Mouse (Mus musculus): ENCODE results near the gene Tulp4. TPM values are rescaled to one million over a fixed set of nuclear protein-coding genes. Genes with fewer than 3 reads are reported as not detected.
"Not testable (repeated sequence)": the region's sequence is repeated elsewhere in the genome, so short reads cannot be mapped to it uniquely, and the experiment has no call there.

The Tulp4 gene
- polyA plus RNA-seq, 1 experiment from 2014 or later: 33.6 TPM

DNA sequence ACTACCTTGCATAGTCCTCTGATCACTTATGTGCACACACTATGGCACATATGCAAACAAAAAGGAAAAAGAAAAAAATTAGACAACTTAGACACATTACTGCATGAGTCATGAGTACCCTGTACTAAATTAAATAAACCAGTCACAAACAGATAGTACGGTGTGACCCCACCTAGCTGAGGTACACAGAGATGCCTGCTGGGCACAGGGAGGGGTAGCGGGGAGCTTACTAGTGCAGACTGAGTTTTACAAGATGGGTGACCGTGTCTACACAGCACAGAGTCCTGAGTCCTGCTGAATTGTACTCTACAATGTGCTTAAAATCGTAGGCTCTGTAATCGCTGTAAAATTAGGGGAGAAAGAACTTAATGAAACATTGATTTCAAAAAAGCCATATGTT lies 179.9 kb downstream of the Tulp4 start:
- 85% methylated on average over 5 of the region's 5 CpGs for WGBS
- H3K9me3 ChIP-seq (ENCODE audit: control insufficient read depth, low read length); H3K27me3 ChIP-seq (ENCODE audit: control insufficient read depth, insufficient read depth, low read length); H3K36me3 ChIP-seq (ENCODE audit: control insufficient read depth, insufficient read depth, low read length); H3K4me3 ChIP-seq (ENCODE audit: low read depth, low read length); H3K4me1 ChIP-seq (replicated peaks; ENCODE audit: control insufficient read depth, insufficient read depth); DNase-seq (ENCODE audit: low spot score); H3K9ac ChIP-seq (ENCODE audit: low read length); H3K4me2 ChIP-seq (replicated peaks; ENCODE audit: low read depth); H3K27ac ChIP-seq (replicated peaks): not testable (repeated sequence)
- peak; percentile 54; the same call in 1 of the 2 replicates for ATAC-seq (ENCODE audit: low FRiP score, low TSS enrichment)

DNA sequence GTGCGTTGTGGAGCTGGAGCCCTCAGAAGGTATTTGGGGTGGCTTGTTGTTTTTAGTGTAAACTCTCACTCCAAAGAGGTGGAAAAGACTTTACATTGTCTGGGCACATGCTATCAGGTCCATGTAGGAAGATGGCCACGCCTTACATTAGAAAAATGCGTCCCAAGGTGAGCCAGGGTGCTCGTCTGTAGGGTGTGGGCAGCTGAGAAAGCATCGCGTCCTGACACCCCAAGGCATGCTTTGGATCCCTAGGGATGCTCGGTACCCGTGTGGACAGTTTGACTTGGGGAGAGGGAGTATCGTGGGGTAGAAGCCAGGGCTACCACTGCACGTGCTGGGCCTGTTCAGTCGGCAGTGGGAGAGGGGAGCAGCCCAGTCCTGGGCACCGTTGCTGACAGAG lies 182.8 kb downstream of the Tulp4 start:
- H3K27me3 ChIP-seq (ENCODE audit: control insufficient read depth, insufficient read depth, low read length); H3K4me1 ChIP-seq (replicated peaks; ENCODE audit: control insufficient read depth, insufficient read depth); H3K36me3 ChIP-seq (ENCODE audit: control insufficient read depth, insufficient read depth, low read length); DNase-seq (ENCODE audit: low spot score); H3K4me3 ChIP-seq (ENCODE audit: low read depth, low read length); ATAC-seq (ENCODE audit: low FRiP score, low TSS enrichment); H3K9ac ChIP-seq (ENCODE audit: low read length); H3K4me2 ChIP-seq (replicated peaks; ENCODE audit: low read depth); H3K27ac ChIP-seq (replicated peaks); H3K9me3 ChIP-seq (ENCODE audit: control insufficient read depth, low read length): not testable (repeated sequence)
- WGBS: 85% methylated on average over 9 of the region's 12 CpGs

DNA sequence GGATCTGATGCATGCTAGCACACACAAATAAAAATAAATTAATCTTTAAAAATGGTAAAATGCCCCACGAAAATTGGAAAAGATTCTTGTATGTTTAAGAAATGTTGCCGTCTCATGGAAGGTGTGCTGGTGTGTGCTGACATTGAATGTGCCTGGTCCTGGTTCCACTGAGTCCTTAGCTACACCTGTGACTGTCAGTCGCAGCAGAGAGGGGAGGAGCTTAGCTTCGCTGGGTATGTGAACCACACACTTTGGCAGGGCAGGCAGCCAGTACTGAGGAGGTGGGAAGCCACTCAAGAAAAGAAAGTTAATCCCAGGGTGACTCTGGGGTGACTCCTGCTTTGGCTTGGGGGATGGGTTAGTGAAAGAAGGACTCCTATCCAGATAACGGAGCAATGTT lies 187.6 kb downstream of the Tulp4 start:
- not testable (repeated sequence) for H3K4me1 ChIP-seq (replicated peaks; ENCODE audit: control insufficient read depth, insufficient read depth); H3K9me3 ChIP-seq (ENCODE audit: control insufficient read depth, low read length); H3K27me3 ChIP-seq (ENCODE audit: control insufficient read depth, insufficient read depth, low read length); DNase-seq (ENCODE audit: low spot score); H3K4me2 ChIP-seq (replicated peaks; ENCODE audit: low read depth); H3K4me3 ChIP-seq (ENCODE audit: low read depth, low read length); H3K36me3 ChIP-seq (ENCODE audit: control insufficient read depth, insufficient read depth, low read length); H3K9ac ChIP-seq (ENCODE audit: low read length); H3K27ac ChIP-seq (replicated peaks)
- ATAC-seq (ENCODE audit: low FRiP score, low TSS enrichment): peak; percentile 22; the same call in 1 of the 2 replicates
- no CpG with 5 or more reads among the region's 5 CpGs for WGBS

DNA sequence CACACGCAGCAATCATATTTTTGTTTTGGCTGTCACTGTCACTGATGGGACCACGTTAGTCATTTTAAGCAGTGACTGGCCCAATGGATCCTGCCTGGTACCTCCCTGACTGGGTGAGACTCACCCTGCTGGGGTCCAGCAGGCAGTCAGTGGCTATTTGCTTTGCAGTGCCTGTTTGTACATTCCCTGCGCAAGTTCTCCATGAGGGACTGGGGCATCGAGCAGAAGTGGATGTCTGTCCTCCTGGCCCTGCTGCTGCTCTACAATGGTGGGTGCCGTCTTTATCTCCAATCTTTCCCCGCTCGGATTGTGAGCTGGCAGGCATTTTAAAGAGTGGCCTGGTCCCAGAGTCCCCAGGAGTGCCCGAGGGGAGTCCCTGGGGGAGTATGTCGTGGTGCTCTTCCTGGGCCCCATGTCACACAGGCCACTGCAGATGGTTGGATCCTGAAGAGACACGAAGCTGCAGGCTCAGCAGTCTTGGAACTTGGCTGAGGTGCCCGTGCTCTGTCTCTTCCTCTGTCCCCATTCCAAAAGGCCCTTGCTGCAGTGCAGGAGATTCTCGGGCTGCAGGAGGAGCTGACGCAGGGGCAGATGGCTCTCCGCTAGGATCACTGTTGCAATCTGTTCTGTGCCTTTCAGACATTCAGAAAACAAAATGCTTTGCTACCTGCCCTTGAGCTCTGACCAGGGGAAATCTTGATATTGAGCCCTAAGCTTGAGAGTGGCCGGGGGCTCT lies 191.0 kb downstream of the Tulp4 start:
- not testable (repeated sequence) for ATAC-seq (ENCODE audit: low FRiP score, low TSS enrichment); H3K4me1 ChIP-seq (replicated peaks; ENCODE audit: control insufficient read depth, insufficient read depth); DNase-seq (ENCODE audit: low spot score); H3K4me3 ChIP-seq (ENCODE audit: low read depth, low read length); H3K9me3 ChIP-seq (ENCODE audit: control insufficient read depth, low read length); H3K36me3 ChIP-seq (ENCODE audit: control insufficient read depth, insufficient read depth, low read length); H3K27me3 ChIP-seq (ENCODE audit: control insufficient read depth, insufficient read depth, low read length); H3K9ac ChIP-seq (ENCODE audit: low read length); H3K27ac ChIP-seq (replicated peaks); H3K4me2 ChIP-seq (replicated peaks; ENCODE audit: low read depth)
- 87% methylated on average over 9 of the region's 15 CpGs for WGBS

DNA sequence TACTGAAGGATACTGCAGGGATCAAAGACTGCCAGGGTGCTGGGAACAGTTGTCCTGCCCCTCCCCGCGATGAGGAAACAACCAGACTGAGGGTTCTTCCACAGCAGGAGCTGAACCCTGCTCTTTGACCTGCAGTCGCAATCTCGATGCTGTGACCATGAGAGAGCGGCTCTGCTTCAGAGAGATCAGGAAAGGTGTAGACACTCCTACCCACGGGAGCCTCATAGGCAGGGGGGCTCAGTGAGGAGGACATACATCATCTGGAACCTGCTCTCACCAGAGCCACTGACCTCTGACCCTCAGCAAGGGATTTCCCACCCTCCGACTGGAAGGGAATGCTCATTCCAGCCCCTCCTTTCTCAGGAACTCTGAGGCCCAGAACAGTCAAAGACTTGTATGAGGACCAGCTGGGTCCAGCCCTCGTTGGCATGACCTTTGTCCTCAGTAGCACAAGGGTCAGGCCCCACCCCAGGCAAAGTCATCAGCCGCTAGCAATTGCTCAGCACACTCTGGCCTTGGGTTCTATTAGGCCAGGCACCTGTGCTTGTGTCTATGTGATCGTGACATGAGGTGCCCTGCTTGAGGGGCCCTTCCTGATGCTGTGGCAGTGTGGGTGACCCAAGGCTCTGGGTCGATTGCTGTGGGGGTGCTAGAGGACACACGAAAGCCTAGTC lies 194.1 kb downstream of the Tulp4 start:
- H3K9me3 ChIP-seq (ENCODE audit: control insufficient read depth, low read length); DNase-seq (ENCODE audit: low spot score); H3K4me1 ChIP-seq (replicated peaks; ENCODE audit: control insufficient read depth, insufficient read depth); H3K27ac ChIP-seq (replicated peaks); H3K4me3 ChIP-seq (ENCODE audit: low read depth, low read length); H3K9ac ChIP-seq (ENCODE audit: low read length); H3K36me3 ChIP-seq (ENCODE audit: control insufficient read depth, insufficient read depth, low read length); H3K4me2 ChIP-seq (replicated peaks; ENCODE audit: low read depth); H3K27me3 ChIP-seq (ENCODE audit: control insufficient read depth, insufficient read depth, low read length): not testable (repeated sequence)
- ATAC-seq (ENCODE audit: low FRiP score, low TSS enrichment): peak; percentile 50
- WGBS: 70% methylated on average over 3 of the region's 12 CpGs

Small RNAs within 50 kb of the gene (microRNA-seq; reads per million reads assigned to microRNA genes)
- gene Gm22774: not detected

Other genes with a start within 250 kb of the Tulp4 start
- 3.2 and 3.3 TPM in 2 replicates for gene Synj2, start 165.2 kb upstream of the Tulp4 start, polyA plus RNA-seq (2015; fragmentation: Nextera tagmentation; extraction: Ambion mirVana)
- gene Serac1, start 26.7 kb upstream of the Tulp4 start, polyA plus RNA-seq (2015; fragmentation: Nextera tagmentation; extraction: Ambion mirVana): 1.4 and 1.5 TPM in 2 replicates
- gene Gtf2h5, start 26.7 kb upstream of the Tulp4 start, polyA plus RNA-seq (2015; fragmentation: Nextera tagmentation; extraction: Ambion mirVana): 128 and 141 TPM in 2 replicates
- 18.3 and 18.5 TPM in 2 replicates for gene Tmem181a, start 150.4 kb downstream of the Tulp4 start, polyA plus RNA-seq (2015; fragmentation: Nextera tagmentation; extraction: Ambion mirVana)
- gene Dynlt1a, start 211.1 kb downstream of the Tulp4 start, polyA plus RNA-seq (2015; fragmentation: Nextera tagmentation; extraction: Ambion mirVana): 5.9 and 6.3 TPM in 2 replicates

All from stomach, postnatal 0 days (tissue).